Mouse (Mus musculus) lung, adult 18-20 months (tissue): ENCODE measurements at regions not wholly inside any gene's neighbourhood (a gene's known extent, or its start where the extent isn't known, plus 50 kb on each side); places are given as distances from the start of the nearest gene placed in this dataset.

Experiments used
- DNase-seq, 2 experiments: peaks; one replicate each; pipeline ENCODE4 v3.0.0; 2022; ENCODE audit warnings: mixed read lengths in 2 of 2

GRCm38 (mm10) chr3:115596523-115596922, 118.3 kb downstream of the S1pr1 start:
- peak; percentile 61 for DNase-seq

DNA sequence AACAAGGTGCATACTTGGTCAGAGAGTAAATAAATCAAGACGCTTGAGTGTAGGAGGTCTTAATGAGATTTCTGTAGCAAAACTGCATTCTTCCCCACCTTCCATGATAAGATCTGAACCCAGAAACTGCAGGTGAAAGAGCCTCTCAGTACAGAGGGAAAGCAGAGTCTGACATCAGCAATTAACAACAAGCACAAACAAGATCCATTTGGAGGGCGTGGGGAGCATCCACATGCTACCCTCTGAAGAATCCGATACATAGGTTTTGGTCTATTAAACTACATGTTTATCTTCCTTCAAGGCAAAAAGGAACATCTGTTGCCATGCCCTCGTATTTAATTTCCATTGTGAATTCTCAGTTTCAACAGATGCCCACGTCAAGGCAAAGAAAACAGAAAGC, 124.2 kb downstream of the S1pr1 start:
- no peak for DNase-seq

DNA sequence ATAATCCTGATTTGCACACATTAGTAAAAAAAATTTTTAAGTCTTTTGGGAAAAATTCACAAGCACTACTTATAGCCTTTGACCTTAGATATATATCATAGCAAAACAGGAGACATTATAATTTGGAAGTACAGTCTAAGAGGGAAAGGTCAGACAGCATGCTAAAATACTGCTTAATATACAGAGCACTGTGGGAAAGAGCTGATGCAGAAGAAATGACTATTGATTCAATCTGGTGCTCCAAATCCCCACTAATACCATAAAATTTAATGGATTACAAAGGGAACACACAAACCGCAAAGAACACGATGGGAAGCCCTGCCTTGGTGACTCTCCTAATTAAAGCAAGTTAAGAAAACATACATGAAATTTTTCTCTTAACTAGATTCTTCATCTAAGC, 126.3 kb downstream of the S1pr1 start:
- DNase-seq = no peak

GRCm38 (mm10) chr3:115580131-115580932, 134.5 kb downstream of the S1pr1 start:
- no peak for DNase-seq

- no peak for DNase-seq
Observed at GRCm38 (mm10) chr3:115575371-115575770, 139.5 kb downstream of the S1pr1 start.

DNA sequence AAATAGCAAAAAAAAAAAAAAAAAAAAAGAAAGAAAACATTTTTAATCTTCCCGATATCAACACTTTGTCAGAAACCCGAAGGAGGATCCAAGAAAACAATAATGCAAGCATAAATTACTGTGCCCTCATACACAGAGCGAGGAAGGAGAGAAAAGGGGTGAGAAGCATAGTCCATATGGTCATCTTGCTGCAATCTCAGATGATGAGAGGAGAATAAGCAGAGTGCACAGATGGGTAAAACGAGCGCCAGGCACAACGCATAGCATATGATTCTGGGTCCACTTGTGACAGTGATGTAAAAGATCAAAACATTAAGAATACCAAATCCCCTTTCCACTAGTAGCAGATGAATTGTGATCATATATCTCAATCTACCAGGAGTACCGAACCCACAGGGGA, 152.1 kb downstream of the S1pr1 start:
- no peak for DNase-seq

GRCm38 (mm10) chr3:115554809-115555708, 159.8 kb downstream of the S1pr1 start:
- DNase-seq = no peak

GRCm38 (mm10) chr3:115553848-115554515, 160.9 kb downstream of the S1pr1 start:
- no peak for DNase-seq

DNA sequence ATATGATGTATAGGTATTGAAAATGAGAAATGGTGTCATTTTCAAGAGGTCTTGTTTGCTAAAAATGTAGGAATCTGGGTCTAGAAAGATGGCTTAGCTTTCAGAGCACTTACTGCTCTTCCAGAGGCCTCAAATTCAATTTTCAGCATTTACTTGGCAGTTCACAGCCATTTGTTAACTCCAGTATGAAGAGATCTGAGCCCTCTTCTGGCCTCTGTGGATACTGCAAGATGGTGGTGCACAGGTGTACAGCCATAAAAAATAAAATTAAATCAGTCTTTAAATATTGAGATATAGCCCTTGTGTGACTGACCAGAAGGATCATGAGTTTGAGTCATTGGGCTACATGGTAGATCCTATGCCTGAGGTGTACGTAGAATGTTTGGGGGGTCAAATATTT, 173.1 kb downstream of the S1pr1 start:
- no peak for DNase-seq

DNA sequence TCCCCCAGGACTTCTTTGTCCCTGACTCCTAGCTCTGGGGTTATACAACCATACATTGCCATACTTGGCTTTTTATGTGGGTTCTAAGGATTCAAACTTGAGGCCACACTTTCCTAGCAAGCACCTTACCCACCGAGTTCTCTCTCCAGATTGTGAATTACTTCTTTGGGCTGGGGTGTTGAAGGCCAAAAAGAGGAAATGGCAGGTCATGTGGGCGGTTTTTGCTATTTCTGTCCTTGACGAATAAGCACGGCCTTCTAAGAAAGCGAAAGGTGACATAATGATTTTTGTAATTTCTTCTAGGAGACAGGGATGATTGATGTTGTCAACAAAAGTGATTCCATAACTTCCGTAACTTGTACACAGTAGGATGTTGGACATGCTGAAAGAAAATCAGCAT, 176.5 kb downstream of the S1pr1 start:
- DNase-seq = no peak

DNA sequence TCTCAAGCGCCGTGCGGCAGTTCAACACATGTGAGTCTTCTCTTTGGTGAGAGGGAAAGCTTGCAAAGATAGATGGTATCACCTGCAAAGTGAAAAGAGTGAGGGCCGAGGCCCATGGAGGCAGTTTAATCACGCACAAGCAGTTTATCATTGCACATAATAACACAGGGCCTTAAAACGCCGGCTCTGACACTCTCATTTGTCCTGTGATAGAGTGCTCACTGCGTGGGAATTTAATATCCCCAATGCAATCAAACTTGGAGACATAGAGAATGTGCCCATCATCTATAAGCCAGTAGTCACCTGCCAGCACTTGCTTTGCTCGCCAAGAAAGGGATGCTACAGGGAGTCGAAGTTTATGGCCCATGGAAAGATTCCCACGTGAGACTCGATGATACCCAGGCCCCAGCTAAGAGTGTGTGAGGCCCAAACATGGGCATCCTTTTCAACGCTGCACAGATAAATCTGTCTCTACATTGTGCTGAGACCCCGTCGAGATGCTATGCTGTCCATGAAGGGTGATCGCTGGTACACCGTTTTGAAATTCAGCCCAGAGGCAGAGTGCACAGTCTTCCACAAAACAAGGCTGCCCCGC, 182.6 kb downstream of the S1pr1 start:
- no peak for DNase-seq

DNA sequence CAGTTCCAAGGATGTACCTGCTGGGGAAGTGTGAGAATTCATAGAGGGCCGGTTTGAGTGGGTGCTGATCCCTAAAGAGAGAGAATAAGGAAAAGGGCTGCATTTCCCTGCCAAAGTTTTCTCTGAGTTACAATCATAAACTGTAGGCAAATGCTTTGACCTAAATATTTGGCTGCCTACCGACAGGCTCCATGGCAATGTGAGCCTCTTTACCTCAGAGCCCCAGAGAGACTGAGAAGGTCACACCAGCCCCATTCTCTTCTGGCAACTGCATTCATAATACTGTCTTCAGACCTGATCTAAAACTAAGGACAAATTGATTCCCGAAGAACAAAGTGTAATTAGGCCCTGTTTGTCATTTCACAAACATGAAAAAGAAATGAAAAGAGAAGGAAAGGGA, 184.4 kb downstream of the S1pr1 start:
- DNase-seq = no peak

DNA sequence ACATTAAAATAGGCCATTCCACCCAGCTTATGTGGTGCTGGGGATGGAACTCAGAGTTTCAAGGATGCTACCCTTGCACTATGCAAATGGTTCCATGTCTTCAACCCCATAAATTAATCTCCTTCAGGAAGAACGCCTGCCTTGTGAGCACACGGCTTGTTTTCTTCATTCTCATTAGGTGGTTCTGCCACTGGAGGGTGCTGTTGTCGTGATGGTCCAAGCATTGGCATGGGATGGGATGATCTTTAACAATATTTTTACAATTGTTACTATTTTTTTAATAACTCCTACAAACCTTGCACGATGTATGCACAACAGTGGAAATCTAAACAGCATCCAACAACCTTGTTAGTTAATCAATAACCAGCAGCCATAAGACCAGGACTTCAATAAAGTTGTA, 185.0 kb downstream of the S1pr1 start:
- no peak for DNase-seq

DNA sequence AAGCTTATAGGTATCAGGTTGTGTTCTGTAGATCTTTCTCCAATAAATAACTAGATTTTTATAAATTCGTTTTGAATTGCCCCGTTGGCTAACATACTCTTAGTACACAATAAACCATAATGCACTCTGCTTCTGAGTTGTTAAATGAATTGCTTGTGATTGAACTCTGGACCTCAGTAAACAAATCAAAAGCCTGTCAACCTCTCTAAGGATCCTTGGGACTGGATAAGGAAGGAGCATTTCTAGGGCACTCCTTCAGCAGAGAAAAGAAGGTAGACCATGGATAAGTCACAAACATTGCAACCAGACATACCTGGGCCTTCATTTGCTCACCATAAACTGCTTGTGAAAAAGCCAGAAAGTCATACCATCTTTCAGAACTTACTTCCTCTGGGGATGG, 191.4 kb downstream of the S1pr1 start:
- no peak for DNase-seq

- no peak for DNase-seq
Observed at GRCm38 (mm10) chr3:115515645-115516044, 199.2 kb downstream of the S1pr1 start.

- no peak for DNase-seq
Observed at GRCm38 (mm10) chr3:115509658-115510057, 205.2 kb downstream of the S1pr1 start.

- no peak for DNase-seq
Observed at GRCm38 (mm10) chr3:115497420-115497819, 217.5 kb downstream of the S1pr1 start.

DNA sequence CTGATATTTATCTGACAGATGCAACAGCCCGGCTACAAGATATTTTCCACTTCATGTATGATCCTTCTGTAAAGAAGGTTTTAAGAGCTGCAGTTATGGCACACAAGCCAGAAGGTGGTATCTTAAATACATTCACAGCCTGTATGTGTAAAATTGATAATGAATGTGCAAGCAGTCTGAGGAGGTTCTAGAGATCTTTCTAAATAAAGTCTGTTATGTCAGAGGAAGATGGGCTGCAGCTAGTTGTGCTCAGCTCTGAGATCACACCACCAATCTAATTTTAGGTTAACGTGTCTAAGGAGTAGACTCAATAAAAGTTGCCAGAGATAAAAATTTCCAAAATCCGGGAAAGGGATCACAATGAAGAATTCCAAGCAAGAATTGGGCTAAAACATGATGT, 218.8 kb downstream of the S1pr1 start:
- no peak for DNase-seq

GRCm38 (mm10) chr3:115495692-115496091, 219.2 kb downstream of the S1pr1 start:
- DNase-seq = no peak

DNA sequence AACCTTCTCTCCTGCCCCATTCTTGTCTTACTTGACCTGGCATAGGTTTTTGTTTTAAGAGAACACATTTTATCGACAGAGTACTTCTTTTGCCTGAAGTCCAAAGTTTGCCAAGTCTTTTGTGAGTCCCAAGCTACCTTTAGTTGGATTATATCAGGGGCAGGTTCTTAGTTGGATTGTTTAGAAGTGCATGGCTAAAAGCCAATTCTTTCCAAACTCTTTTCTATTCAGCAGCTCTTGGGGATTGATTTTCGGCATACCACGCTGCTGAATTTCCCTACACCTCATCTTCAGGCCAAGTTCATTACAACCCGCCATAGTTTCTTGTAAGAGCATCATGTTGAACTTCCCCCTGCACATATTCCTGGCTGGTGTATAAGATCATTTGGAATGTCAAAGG, 245.9 kb downstream of the S1pr1 start:
- no peak for DNase-seq

- DNase-seq = no peak
Observed at GRCm38 (mm10) chr3:115467850-115468249, 247.0 kb downstream of the S1pr1 start.

GRCm38 (mm10) chr3:115462623-115463022, 252.2 kb downstream of the S1pr1 start:
- DNase-seq = no peak
